Mouse (Mus musculus): Measurements from ENCODE around the gene Bri3bp. TPM values are rescaled to one million over a fixed set of nuclear protein-coding genes. Genes with fewer than 3 reads are reported as not detected.

The Bri3bp gene
- polyA plus RNA-seq, 1 experiment from 2014 or later, result 18.4 TPM

DNA sequence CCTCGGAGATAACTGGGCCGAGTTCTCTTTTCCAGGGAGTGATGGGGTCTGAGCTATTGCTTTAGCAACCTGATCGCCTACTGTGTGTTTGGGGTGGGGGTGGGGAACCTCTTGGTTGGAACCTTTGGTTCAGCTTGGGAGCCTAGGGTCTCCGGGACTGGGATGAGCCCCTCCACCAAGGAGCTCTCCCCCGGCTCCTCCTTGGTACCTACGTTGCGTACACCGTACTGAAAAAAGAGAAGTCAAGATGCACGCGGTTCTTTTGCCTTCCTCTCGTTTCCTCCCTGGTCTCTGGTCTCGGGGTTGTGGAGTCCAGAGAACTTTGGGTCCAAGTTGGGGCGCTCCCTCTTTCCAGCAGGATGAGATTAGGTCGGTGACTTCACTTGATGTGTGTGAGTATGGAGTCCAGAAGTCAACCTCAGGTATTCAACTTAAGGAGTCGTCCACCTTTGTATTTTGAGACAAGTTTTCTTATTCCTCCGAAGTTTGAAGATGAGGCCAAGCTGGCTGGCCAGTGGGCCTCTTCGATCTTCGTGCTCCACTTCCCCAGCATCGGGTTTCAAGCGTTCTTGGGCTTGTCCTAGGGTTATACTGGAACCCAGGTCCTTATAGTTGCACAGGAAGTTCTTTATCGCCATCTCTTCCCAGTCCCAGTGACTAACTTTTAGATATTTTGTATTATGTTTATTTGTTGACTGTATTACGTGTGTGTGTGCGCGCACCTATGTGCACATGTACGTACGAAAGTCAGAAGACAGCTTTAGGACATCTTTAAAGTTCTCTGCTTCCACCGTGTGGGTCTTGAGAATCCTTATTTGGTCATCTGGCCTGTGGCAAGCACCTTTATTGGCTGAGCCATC, 998 bp downstream of the Bri3bp start:
- H3K4me3 ChIP-seq (ENCODE audit: low read depth, low read length), result peak overlapping the region; percentile 95
- no peaks in the 10 kb centered on the region; the same call in 1 of the 2 replicates for H3K36me3 ChIP-seq (ENCODE audit: control insufficient read depth, insufficient read depth)
- 16% methylated on average over 27 of the region's 27 CpGs for WGBS (ENCODE audit: insufficient replicate concordance)
- H3K27me3 ChIP-seq (ENCODE audit: control insufficient read depth, insufficient read depth, low read depth, low read length), result no peaks in the 10 kb centered on the region
- H3K4me2 ChIP-seq (ENCODE audit: low read depth, low read length), result peak overlapping the region; percentile 99
- ATAC-seq (ENCODE audit: low read depth), result no peak
- H3K9me3 ChIP-seq (replicated peaks; ENCODE audit: control insufficient read depth, low read length), result no peaks in the 10 kb centered on the region
- peak overlapping the region; percentile 69 for H3K27ac ChIP-seq (ENCODE audit: low read length)
- H3K4me1 ChIP-seq (ENCODE audit: control insufficient read depth, low read depth, low read length), result peaks cover 22% of the 10 kb centered on the region
- peak overlapping the region; percentile 84 for H3K9ac ChIP-seq (ENCODE audit: low read depth, low read length)

DNA sequence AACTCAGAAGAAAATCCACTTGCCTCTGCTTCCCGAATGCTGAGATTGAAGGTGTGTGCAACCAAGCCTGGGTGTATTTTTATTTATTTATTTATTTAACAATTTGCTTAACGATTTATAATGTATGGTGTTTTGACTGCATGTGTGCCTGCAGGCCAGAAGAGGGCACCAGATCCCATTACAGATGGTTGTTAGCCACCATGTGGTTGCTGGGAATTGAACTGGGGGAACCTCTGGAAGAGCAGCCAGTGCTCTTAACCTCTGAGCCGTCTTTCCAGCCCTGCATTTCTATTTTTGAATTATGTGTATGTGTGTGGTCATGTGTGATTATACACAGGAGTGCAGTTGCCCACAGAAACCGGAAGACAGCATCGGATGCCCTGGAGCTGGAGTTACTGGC, 2.0 kb downstream of the Bri3bp start:
- Histone ChIP-seq H3K36me3 (ENCODE audit: control insufficient read depth, insufficient read depth) (no peaks in the 10 kb centered on the region; the same call in 1 of the 2 replicates), H3K4me3 (ENCODE audit: low read depth, low read length) (no peak overlapping the region), H3K4me2 (ENCODE audit: low read depth, low read length) (no peak overlapping the region), H3K9ac (ENCODE audit: low read depth, low read length) (no peak overlapping the region), H3K27ac (ENCODE audit: low read length) (no peak overlapping the region), H3K4me1 (ENCODE audit: control insufficient read depth, low read depth, low read length) (peaks cover 25% of the 10 kb centered on the region), H3K27me3 (ENCODE audit: control insufficient read depth, insufficient read depth, low read depth, low read length) (no peaks in the 10 kb centered on the region), H3K9me3 (replicated peaks; ENCODE audit: control insufficient read depth, low read length) (no peaks in the 10 kb centered on the region)
- ATAC-seq (ENCODE audit: low read depth), result no peak
- WGBS (ENCODE audit: insufficient replicate concordance), result 67% methylated on average over 5 of the region's 5 CpGs

DNA sequence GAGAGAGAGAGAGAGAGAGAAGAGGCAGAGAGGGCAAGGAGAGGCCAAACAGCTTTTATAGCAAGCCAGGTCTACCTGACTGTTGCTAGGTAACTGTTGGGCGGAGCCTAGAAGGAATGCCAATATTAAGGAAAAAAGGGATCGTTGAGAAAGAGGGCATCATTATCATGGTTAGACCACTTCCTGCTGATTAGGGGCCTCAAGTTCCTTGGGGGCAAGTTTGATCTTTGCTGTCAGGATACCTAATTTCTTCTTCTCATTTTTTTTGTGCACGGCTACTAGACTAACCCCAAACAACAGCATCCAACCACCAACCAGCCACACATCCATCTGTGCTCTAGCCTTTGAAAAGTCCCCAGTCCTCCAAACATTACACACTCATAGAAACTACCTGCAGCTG, 2.5 kb downstream of the Bri3bp start:
- 33% methylated on average over 3 of the region's 3 CpGs for WGBS (ENCODE audit: insufficient replicate concordance)
- H3K27ac ChIP-seq (ENCODE audit: low read length), result no peak overlapping the region
- no peak overlapping the region for H3K4me3 ChIP-seq (ENCODE audit: low read depth, low read length)
- H3K36me3 ChIP-seq (ENCODE audit: control insufficient read depth, insufficient read depth), result no peaks in the 10 kb centered on the region; the same call in 1 of the 2 replicates
- ATAC-seq (ENCODE audit: low read depth), result no peak
- no peaks in the 10 kb centered on the region for H3K9me3 ChIP-seq (replicated peaks; ENCODE audit: control insufficient read depth, low read length)
- no peaks in the 10 kb centered on the region for H3K27me3 ChIP-seq (ENCODE audit: control insufficient read depth, insufficient read depth, low read depth, low read length)
- peaks cover 25% of the 10 kb centered on the region for H3K4me1 ChIP-seq (ENCODE audit: control insufficient read depth, low read depth, low read length)
- H3K4me2 ChIP-seq (ENCODE audit: low read depth, low read length), result no peak overlapping the region
- H3K9ac ChIP-seq (ENCODE audit: low read depth, low read length), result no peak overlapping the region

DNA sequence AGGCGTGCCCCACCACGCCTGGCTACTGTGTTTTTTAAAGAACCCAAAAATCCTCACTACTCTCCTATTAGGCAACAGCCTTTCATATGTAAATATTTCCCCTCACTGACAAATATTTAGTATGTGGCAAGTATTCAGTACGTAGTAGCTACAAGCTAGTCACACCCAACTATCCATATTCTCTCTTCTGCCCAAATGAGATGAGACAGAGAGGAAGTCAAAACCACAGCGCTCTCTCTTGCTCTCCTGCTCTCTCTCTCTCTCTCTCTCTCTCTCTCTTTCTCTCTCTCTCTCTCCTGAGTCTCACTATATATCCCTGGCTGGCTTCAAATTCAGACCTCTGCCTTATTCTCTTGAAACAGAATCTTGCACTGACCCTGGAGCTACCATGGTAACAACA, 3.2 kb downstream of the Bri3bp start:
- no peak overlapping the region for H3K9ac ChIP-seq (ENCODE audit: low read depth, low read length)
- peaks cover 25% of the 10 kb centered on the region for H3K4me1 ChIP-seq (ENCODE audit: control insufficient read depth, low read depth, low read length)
- H3K27me3 ChIP-seq (ENCODE audit: control insufficient read depth, insufficient read depth, low read depth, low read length), result no peaks in the 10 kb centered on the region
- no peak overlapping the region for H3K4me2 ChIP-seq (ENCODE audit: low read depth, low read length)
- no peak overlapping the region for H3K27ac ChIP-seq (ENCODE audit: low read length)
- no peak overlapping the region for H3K4me3 ChIP-seq (ENCODE audit: low read depth, low read length)
- H3K36me3 ChIP-seq (ENCODE audit: control insufficient read depth, insufficient read depth), result no peaks in the 10 kb centered on the region; the same call in 1 of the 2 replicates
- WGBS (ENCODE audit: insufficient replicate concordance), result 42% methylated on average over 4 of the region's 4 CpGs
- no peaks in the 10 kb centered on the region for H3K9me3 ChIP-seq (replicated peaks; ENCODE audit: control insufficient read depth, low read length)
- ATAC-seq (ENCODE audit: low read depth), result no peak

DNA sequence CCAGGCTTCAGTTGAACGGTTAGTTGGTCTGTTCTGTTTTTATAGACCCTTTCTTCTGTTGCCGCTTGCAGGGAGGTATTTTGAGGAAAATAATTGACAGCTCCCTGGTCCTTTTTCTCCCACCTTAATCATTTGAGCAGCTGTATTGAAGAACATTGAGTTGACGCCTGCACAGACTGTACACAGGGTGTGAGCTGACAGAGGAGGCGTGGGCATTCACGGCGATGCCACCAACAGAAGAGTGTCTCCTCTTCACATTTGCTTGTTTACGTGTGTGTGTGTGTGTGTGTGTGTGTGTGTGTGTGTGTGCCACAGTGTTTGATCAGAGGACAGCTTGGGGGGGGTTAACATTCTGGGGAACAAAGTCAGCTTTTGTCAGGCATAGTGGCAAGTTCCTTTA, 5.0 kb downstream of the Bri3bp start:
- Histone ChIP-seq H3K4me3 (ENCODE audit: low read depth, low read length) (no peak overlapping the region), H3K36me3 (ENCODE audit: control insufficient read depth, insufficient read depth) (no peaks in the 10 kb centered on the region; the same call in 1 of the 2 replicates), H3K4me2 (ENCODE audit: low read depth, low read length) (no peak overlapping the region), H3K27ac (ENCODE audit: low read length) (no peak overlapping the region), H3K27me3 (ENCODE audit: control insufficient read depth, insufficient read depth, low read depth, low read length) (no peaks in the 10 kb centered on the region), H3K9me3 (replicated peaks; ENCODE audit: control insufficient read depth, low read length) (no peaks in the 10 kb centered on the region), H3K4me1 (ENCODE audit: control insufficient read depth, low read depth, low read length) (peaks cover 17% of the 10 kb centered on the region), H3K9ac (ENCODE audit: low read depth, low read length) (no peak overlapping the region)
- WGBS (ENCODE audit: insufficient replicate concordance), result 71% methylated on average over 7 of the region's 7 CpGs
- no peak for ATAC-seq (ENCODE audit: low read depth)

DNA sequence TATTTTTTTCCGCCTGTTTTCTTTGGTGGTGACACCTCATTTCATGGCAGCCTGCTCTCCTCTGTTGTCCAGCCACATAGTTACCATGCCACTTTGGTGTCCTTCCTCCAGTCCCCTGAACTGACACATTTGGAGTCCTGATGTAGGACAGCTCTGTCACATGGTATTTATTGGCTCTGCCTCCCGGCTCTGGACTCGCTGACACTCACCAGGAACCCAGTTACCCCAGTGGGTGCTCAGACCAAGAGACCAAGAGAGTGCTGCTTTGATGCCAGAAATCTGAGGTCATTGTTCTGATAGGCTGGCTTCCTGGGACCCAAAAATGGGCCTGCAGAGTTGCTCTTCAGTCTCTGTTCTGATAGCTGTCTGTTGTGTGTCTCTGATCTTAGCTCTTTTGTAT, 6.7 kb downstream of the Bri3bp start:
- no peak overlapping the region for H3K4me3 ChIP-seq (ENCODE audit: low read depth, low read length)
- no peak overlapping the region for H3K27ac ChIP-seq (ENCODE audit: low read length)
- H3K9me3 ChIP-seq (replicated peaks; ENCODE audit: control insufficient read depth, low read length), result no peaks in the 10 kb centered on the region
- no peak for ATAC-seq (ENCODE audit: low read depth)
- H3K9ac ChIP-seq (ENCODE audit: low read depth, low read length), result no peak overlapping the region
- H3K4me2 ChIP-seq (ENCODE audit: low read depth, low read length), result no peak overlapping the region
- no peaks in the 10 kb centered on the region for H3K27me3 ChIP-seq (ENCODE audit: control insufficient read depth, insufficient read depth, low read depth, low read length)
- H3K4me1 ChIP-seq (ENCODE audit: control insufficient read depth, low read depth, low read length), result peaks cover 6% of the 10 kb centered on the region
- WGBS (ENCODE audit: insufficient replicate concordance), result 64% methylated on average over 3 of the region's 3 CpGs
- no peaks in the 10 kb centered on the region; the same call in 1 of the 2 replicates for H3K36me3 ChIP-seq (ENCODE audit: control insufficient read depth, insufficient read depth)

DNA sequence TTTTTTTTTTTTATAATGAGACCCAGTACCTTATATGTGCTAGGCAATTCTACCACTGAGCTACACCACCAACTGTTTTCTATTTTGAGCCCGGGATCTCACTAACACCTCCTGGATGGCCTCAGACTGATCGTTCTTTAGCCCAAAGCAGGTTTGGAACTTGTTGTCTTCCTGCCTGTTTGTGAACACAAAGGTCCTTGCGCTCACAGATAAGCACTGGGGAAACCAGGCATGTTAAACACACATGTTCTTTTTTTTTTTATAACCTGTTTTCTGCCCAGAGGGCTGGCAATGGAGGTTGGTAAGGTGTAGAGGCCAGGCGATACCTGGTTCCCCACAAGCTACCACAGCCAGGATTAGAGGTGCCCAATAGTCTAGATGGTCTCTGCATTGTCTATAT, 7.3 kb downstream of the Bri3bp start:
- H3K27ac ChIP-seq (ENCODE audit: low read length), result no peak overlapping the region
- ATAC-seq (ENCODE audit: low read depth), result no peak
- no peak overlapping the region for H3K9ac ChIP-seq (ENCODE audit: low read depth, low read length)
- H3K27me3 ChIP-seq (ENCODE audit: control insufficient read depth, insufficient read depth, low read depth, low read length), result no peaks in the 10 kb centered on the region
- peaks cover 6% of the 10 kb centered on the region for H3K4me1 ChIP-seq (ENCODE audit: control insufficient read depth, low read depth, low read length)
- H3K4me2 ChIP-seq (ENCODE audit: low read depth, low read length), result no peak overlapping the region
- 53% methylated on average over 4 of the region's 4 CpGs for WGBS (ENCODE audit: insufficient replicate concordance)
- no peak overlapping the region for H3K4me3 ChIP-seq (ENCODE audit: low read depth, low read length)
- no peaks in the 10 kb centered on the region for H3K9me3 ChIP-seq (replicated peaks; ENCODE audit: control insufficient read depth, low read length)
- H3K36me3 ChIP-seq (ENCODE audit: control insufficient read depth, insufficient read depth), result no peaks in the 10 kb centered on the region; the same call in 1 of the 2 replicates

DNA sequence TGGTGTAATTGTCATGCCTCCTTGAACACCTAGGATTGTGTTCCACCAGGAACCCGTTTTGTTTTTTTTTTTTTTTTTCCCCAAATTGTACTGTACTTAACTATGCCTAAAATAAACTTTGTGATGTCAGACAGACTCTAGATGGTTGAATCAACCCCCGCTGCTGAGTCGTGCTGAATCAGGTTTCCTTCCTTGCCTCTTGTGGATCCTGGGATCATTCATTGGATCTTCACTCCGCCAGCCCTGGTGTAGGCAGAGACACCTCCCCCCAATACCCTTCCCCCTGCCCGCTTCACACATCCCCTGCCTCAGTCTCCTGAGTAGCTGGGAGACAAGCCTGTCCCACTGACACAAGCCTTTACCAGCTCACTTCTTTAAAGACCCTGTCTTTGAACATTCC, 7.9 kb downstream of the Bri3bp start:
- WGBS (ENCODE audit: insufficient replicate concordance), result 61% methylated on average over 5 of the region's 5 CpGs
- Histone ChIP-seq H3K9me3 (replicated peaks; ENCODE audit: control insufficient read depth, low read length) (no peaks in the 10 kb centered on the region), H3K4me1 (ENCODE audit: control insufficient read depth, low read depth, low read length) (peaks cover 3% of the 10 kb centered on the region), H3K4me3 (ENCODE audit: low read depth, low read length) (no peak overlapping the region), H3K9ac (ENCODE audit: low read depth, low read length) (no peak overlapping the region), H3K36me3 (ENCODE audit: control insufficient read depth, insufficient read depth) (no peaks in the 10 kb centered on the region), H3K4me2 (ENCODE audit: low read depth, low read length) (no peak overlapping the region), H3K27me3 (ENCODE audit: control insufficient read depth, insufficient read depth, low read depth, low read length) (no peaks in the 10 kb centered on the region), H3K27ac (ENCODE audit: low read length) (no peak overlapping the region)
- ATAC-seq (ENCODE audit: low read depth), result no peak

DNA sequence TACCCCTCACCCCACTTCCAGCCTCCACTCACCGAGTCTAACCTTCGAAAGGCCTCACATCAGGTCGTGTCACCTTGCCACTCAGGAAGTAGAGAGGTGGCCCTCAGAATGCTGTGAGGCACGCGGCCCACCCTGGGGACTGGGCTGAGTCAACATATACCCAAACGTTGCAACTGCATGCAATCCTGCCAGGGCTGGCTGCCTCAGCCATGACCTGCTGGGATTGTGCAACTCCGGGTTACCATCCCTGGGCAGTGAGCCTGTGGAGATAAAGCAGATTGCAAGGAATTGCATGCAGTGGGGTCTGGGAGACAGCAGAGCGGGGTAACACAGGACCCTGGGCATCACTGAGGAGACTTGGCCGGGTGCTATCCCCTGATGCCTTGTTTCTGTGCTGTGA, 11.2 kb downstream of the Bri3bp start:
- Histone ChIP-seq H3K9ac (ENCODE audit: low read depth, low read length) (no peak overlapping the region), H3K4me1 (ENCODE audit: control insufficient read depth, low read depth, low read length) (peaks cover 15% of the 10 kb centered on the region), H3K4me2 (ENCODE audit: low read depth, low read length) (no peak overlapping the region), H3K27me3 (ENCODE audit: control insufficient read depth, insufficient read depth, low read depth, low read length) (no peaks in the 10 kb centered on the region), H3K4me3 (ENCODE audit: low read depth, low read length) (no peak overlapping the region), H3K36me3 (ENCODE audit: control insufficient read depth, insufficient read depth) (peaks cover 2% of the 10 kb centered on the region; the same call in 1 of the 2 replicates), H3K9me3 (replicated peaks; ENCODE audit: control insufficient read depth, low read length) (no peaks in the 10 kb centered on the region), H3K27ac (ENCODE audit: low read length) (no peak overlapping the region)
- WGBS (ENCODE audit: insufficient replicate concordance), result 66% methylated on average over 9 of the region's 9 CpGs
- ATAC-seq (ENCODE audit: low read depth), result peak; percentile 73
